Mouse (Mus musculus): ENCODE results near the gene Adh5. TPM values are rescaled to one million over a fixed set of nuclear protein-coding genes. Genes with fewer than 3 reads are reported as not detected.
A peak's percentile ranks its signal among the peaks of the same experiment; 100 is the strongest.

The Adh5 gene
- polyA plus RNA-seq, 1 experiment, result not detected

- WGBS, result 88% methylated on average over 3 of the region's 3 CpGs
- no peaks in the 10 kb centered on the region for H3K4me1 ChIP-seq (ENCODE audit: control insufficient read depth, insufficient read depth, low read length)
- no peak overlapping the region for H3K27ac ChIP-seq (ENCODE audit: insufficient read depth, low read depth, low read length)
- TF ChIP-seq POLR2A (IDR thresholded peaks at IDR 0.05; ENCODE audit: insufficient read depth, low read depth, low read length) (no peak), CTCF (IDR thresholded peaks at IDR 0.05; ENCODE audit: insufficient read depth, low read depth, low read length) (no peak)
- no peak overlapping the region for H3K4me3 ChIP-seq (ENCODE audit: insufficient read depth, low read depth, low read length)
Measured at GRCm38 (mm10) chr3:138471066-138471465, 28.2 kb downstream of the Adh5 start.

GRCm38 (mm10) chr3:138479489-138479888, 36.6 kb downstream of the Adh5 start:
- Histone ChIP-seq H3K4me1 (ENCODE audit: control insufficient read depth, insufficient read depth, low read length) (peaks cover 2% of the 10 kb centered on the region; the same call in 1 of the 2 replicates), H3K27ac (ENCODE audit: insufficient read depth, low read depth, low read length) (no peak overlapping the region), H3K4me3 (ENCODE audit: insufficient read depth, low read depth, low read length) (no peak overlapping the region)
- TF ChIP-seq CTCF (IDR thresholded peaks at IDR 0.05; ENCODE audit: insufficient read depth, low read depth, low read length) (no peak), POLR2A (IDR thresholded peaks at IDR 0.05; ENCODE audit: insufficient read depth, low read depth, low read length) (no peak)
- 97% methylated on average over 8 of the region's 8 CpGs for WGBS

GRCm38 (mm10) chr3:138481526-138482284, 38.8 kb downstream of the Adh5 start:
- TF ChIP-seq POLR2A (IDR thresholded peaks at IDR 0.05; ENCODE audit: insufficient read depth, low read depth, low read length) (no peak), CTCF (IDR thresholded peaks at IDR 0.05; ENCODE audit: insufficient read depth, low read depth, low read length) (no peak)
- H3K4me1 ChIP-seq (ENCODE audit: control insufficient read depth, insufficient read depth, low read length), result peaks cover 2% of the 10 kb centered on the region; the same call in 1 of the 2 replicates
- H3K4me3 ChIP-seq (ENCODE audit: insufficient read depth, low read depth, low read length), result no peak overlapping the region
- 62% methylated on average over 14 of the region's 14 CpGs for WGBS
- no peak overlapping the region for H3K27ac ChIP-seq (ENCODE audit: insufficient read depth, low read depth, low read length)

GRCm38 (mm10) chr3:138483240-138483639, 40.3 kb downstream of the Adh5 start:
- Histone ChIP-seq H3K4me3 (ENCODE audit: insufficient read depth, low read depth, low read length) (no peak overlapping the region), H3K27ac (ENCODE audit: insufficient read depth, low read depth, low read length) (no peak overlapping the region), H3K4me1 (ENCODE audit: control insufficient read depth, insufficient read depth, low read length) (no peaks in the 10 kb centered on the region)
- TF ChIP-seq CTCF (IDR thresholded peaks at IDR 0.05; ENCODE audit: insufficient read depth, low read depth, low read length) (no peak), POLR2A (IDR thresholded peaks at IDR 0.05; ENCODE audit: insufficient read depth, low read depth, low read length) (no peak)
- 92% methylated on average over 2 of the region's 2 CpGs for WGBS

GRCm38 (mm10) chr3:138488584-138489326, 45.9 kb downstream of the Adh5 start:
- Histone ChIP-seq H3K4me3 (ENCODE audit: insufficient read depth, low read depth, low read length) (peak overlapping the region; percentile 99), H3K4me1 (ENCODE audit: control insufficient read depth, insufficient read depth, low read length) (no peaks in the 10 kb centered on the region), H3K27ac (ENCODE audit: insufficient read depth, low read depth, low read length) (no peak overlapping the region)
- WGBS, result under 1% methylated on average over 61 of the region's 61 CpGs
- no peak for TF ChIP-seq POLR2A (IDR thresholded peaks at IDR 0.05; ENCODE audit: insufficient read depth, low read depth, low read length)

GRCm38 (mm10) chr3:138489327-138490033, 46.6 kb downstream of the Adh5 start, which contains the start of gene Metap1:
Gene Metap1 (minus strand): TSS chr3:138489515.
- H3K4me3 ChIP-seq (ENCODE audit: insufficient read depth, low read depth, low read length), result peak within 1 kb of the TSS; percentile 99
- under 1% methylated on average over 42 of the region's 65 CpGs for WGBS
- no peaks in the 10 kb centered on the region for H3K4me1 ChIP-seq (ENCODE audit: control insufficient read depth, insufficient read depth, low read length)
- H3K27ac ChIP-seq (ENCODE audit: insufficient read depth, low read depth, low read length), result no peak within 1 kb of the TSS
- TF ChIP-seq POLR2A (IDR thresholded peaks at IDR 0.05; ENCODE audit: insufficient read depth, low read depth, low read length) (peak; percentile 42; the same call in 1 of the 2 replicates), CTCF (IDR thresholded peaks at IDR 0.05; ENCODE audit: insufficient read depth, low read depth, low read length) (no peak)

GRCm38 (mm10) chr3:138490034-138490337, 47.1 kb downstream of the Adh5 start:
- WGBS, result 13% methylated on average over 6 of the region's 6 CpGs
- Histone ChIP-seq H3K4me3 (ENCODE audit: insufficient read depth, low read depth, low read length) (no peak overlapping the region), H3K27ac (ENCODE audit: insufficient read depth, low read depth, low read length) (no peak overlapping the region), H3K4me1 (ENCODE audit: control insufficient read depth, insufficient read depth, low read length) (no peaks in the 10 kb centered on the region)
- TF ChIP-seq POLR2A (IDR thresholded peaks at IDR 0.05; ENCODE audit: insufficient read depth, low read depth, low read length), result no peak
- no peak for TF ChIP-seq CTCF (IDR thresholded peaks at IDR 0.05; ENCODE audit: insufficient read depth, low read depth, low read length)

- TF ChIP-seq POLR2A (IDR thresholded peaks at IDR 0.05; ENCODE audit: insufficient read depth, low read depth, low read length) (no peak), CTCF (IDR thresholded peaks at IDR 0.05; ENCODE audit: insufficient read depth, low read depth, low read length) (no peak)
Measured at GRCm38 (mm10) chr3:138493668-138494067, 50.8 kb downstream of the Adh5 start.

GRCm38 (mm10) chr3:138494565-138494964, 51.7 kb downstream of the Adh5 start:
- no peak overlapping the region for H3K4me3 ChIP-seq (ENCODE audit: insufficient read depth, low read depth, low read length)
- no peak for TF ChIP-seq CTCF (IDR thresholded peaks at IDR 0.05; ENCODE audit: insufficient read depth, low read depth, low read length)
- no peak for TF ChIP-seq POLR2A (IDR thresholded peaks at IDR 0.05; ENCODE audit: insufficient read depth, low read depth, low read length)
- no peak overlapping the region for H3K27ac ChIP-seq (ENCODE audit: insufficient read depth, low read depth, low read length)
- no peaks in the 10 kb centered on the region for H3K4me1 ChIP-seq (ENCODE audit: control insufficient read depth, insufficient read depth, low read length)
- 31% methylated on average over 1 of the region's 1 CpGs for WGBS

More at GRCm38 (mm10) chr3:138493668-138494067, 50.8 kb downstream of the Adh5 start:
- Histone ChIP-seq H3K4me3 (ENCODE audit: insufficient read depth, low read depth, low read length) (no peak overlapping the region), H3K27ac (ENCODE audit: insufficient read depth, low read depth, low read length) (no peak overlapping the region), H3K4me1 (ENCODE audit: control insufficient read depth, insufficient read depth, low read length) (no peaks in the 10 kb centered on the region)
- 66% methylated on average over 3 of the region's 3 CpGs for WGBS
